In genomic region chr19:50586182-50586581, GRCm38 (mm10) we compare ENCODE assay signal across 27 mouse cellular contexts.
DNase-seq lines count a peak whose midpoint lies in the region; ATAC-seq and TF ChIP-seq lines count a peak whose summit lies in the region.
"Had no signal": no experiment of that assay in that cellular context is flagged by ENCODE, and none has a peak within 500 bp of the region (broad histone marks: within the 10 kb centered on the region; RNA-seq: fewer than 3 reads in every experiment).

No protein-coding gene starts in this region.

- 0 out of 2 replicates have a peak, but pooled peaks have one; percentile 33 for ATAC-seq in forebrain, embryonic 13.5 days
- ATAC-seq in forebrain, embryonic 12.5 days (ENCODE audit: low FRiP score): no peak
- ATAC-seq in midbrain, postnatal 0 days (ENCODE audit: low FRiP score): no peak
- ATAC-seq: CD4-positive, CD25-positive, alpha-beta regulatory T cell, adult 4 months; inflammation-experienced regulatory T-cells, adult 6 months; midbrain, embryonic 15.5 days had no signal

- no peaks in the 10 kb centered on the region for H3K27me3 ChIP-seq in forebrain, embryonic 13.5 days
- no peaks in the 10 kb centered on the region for H3K27me3 ChIP-seq in forebrain, embryonic 12.5 days
- no peaks in the 10 kb centered on the region for H3K27me3 ChIP-seq in midbrain, postnatal 0 days (ENCODE audit: insufficient read depth, low read length)
- H3K27me3 ChIP-seq in midbrain, embryonic 10.5 days (ENCODE audit: low read depth, poor library complexity, severe bottlenecking): no peaks in the 10 kb centered on the region
- H3K27me3 ChIP-seq: hindbrain, embryonic 13.5 days; limb, embryonic 15.5 days; midbrain, embryonic 15.5 days had no signal

- 93% methylated on average over 5 of the region's 5 CpGs for WGBS in forebrain, embryonic 13.5 days
- 95% methylated on average over 5 of the region's 5 CpGs for WGBS in forebrain, embryonic 12.5 days
- 91% methylated on average over 5 of the region's 5 CpGs for WGBS in midbrain, postnatal 0 days
- WGBS in midbrain, embryonic 10.5 days: 91% methylated on average over 5 of the region's 5 CpGs

- no peak for TF ChIP-seq CTCF in midbrain, postnatal 0 days (IDR thresholded peaks at IDR 0.05)

- no peak overlapping the region for H3K4me3 ChIP-seq in forebrain, embryonic 13.5 days
- no peak overlapping the region for H3K4me3 ChIP-seq in forebrain, embryonic 12.5 days (replicated peaks)
- H3K4me3 ChIP-seq in midbrain, postnatal 0 days (ENCODE audit: low read depth, low read length): no peak overlapping the region
- H3K4me3 ChIP-seq in midbrain, embryonic 10.5 days: no peak overlapping the region
- H3K4me3 ChIP-seq: gastrocnemius, adult 2 months; hindbrain, embryonic 13.5 days; limb, embryonic 10.5 days; limb, embryonic 15.5 days; midbrain, embryonic 15.5 days had no signal

- no peak overlapping the region for H3K4me2 ChIP-seq in forebrain, embryonic 13.5 days
- H3K4me2 ChIP-seq in forebrain, embryonic 12.5 days: no peak overlapping the region
- H3K4me2 ChIP-seq in midbrain, postnatal 0 days (ENCODE audit: low read depth, low read length, poor library complexity, severe bottlenecking): no peak overlapping the region
- H3K4me2 ChIP-seq: heart, embryonic 11.5 days; hindbrain, embryonic 13.5 days; limb, embryonic 15.5 days; midbrain, embryonic 15.5 days had no signal

- no peaks in the 10 kb centered on the region for H3K36me3 ChIP-seq in forebrain, embryonic 13.5 days (ENCODE audit: poor library complexity, severe bottlenecking)
- H3K36me3 ChIP-seq in forebrain, embryonic 12.5 days (replicated peaks): no peaks in the 10 kb centered on the region
- no peaks in the 10 kb centered on the region for H3K36me3 ChIP-seq in midbrain, postnatal 0 days (ENCODE audit: insufficient read depth, low read length)
- no peaks in the 10 kb centered on the region for H3K36me3 ChIP-seq in midbrain, embryonic 10.5 days
- H3K36me3 ChIP-seq: hindbrain, embryonic 13.5 days; limb, embryonic 10.5 days; limb, embryonic 15.5 days; midbrain, embryonic 15.5 days had no signal

- H3K27ac ChIP-seq in forebrain, embryonic 13.5 days: no peak overlapping the region
- H3K27ac ChIP-seq in forebrain, embryonic 12.5 days: no peak overlapping the region
- no peak overlapping the region for H3K27ac ChIP-seq in midbrain, postnatal 0 days (ENCODE audit: low read depth, low read length)
- no peak overlapping the region for H3K27ac ChIP-seq in midbrain, embryonic 10.5 days (replicated peaks)
- H3K27ac ChIP-seq: gastrocnemius, adult 2 months; hindbrain, embryonic 13.5 days; limb, embryonic 10.5 days; limb, embryonic 15.5 days; liver, embryonic 14.5 days; midbrain, embryonic 15.5 days had no signal

- no peaks in the 10 kb centered on the region for H3K4me1 ChIP-seq in forebrain, embryonic 13.5 days
- no peaks in the 10 kb centered on the region; the same call in 1 of the 2 replicates for H3K4me1 ChIP-seq in forebrain, embryonic 12.5 days
- no peaks in the 10 kb centered on the region for H3K4me1 ChIP-seq in midbrain, postnatal 0 days (ENCODE audit: insufficient read depth, low read length)
- peaks cover 9% of the 10 kb centered on the region; the same call in 1 of the 2 replicates for H3K4me1 ChIP-seq in midbrain, embryonic 10.5 days
- H3K4me1 ChIP-seq: limb, embryonic 10.5 days; limb, embryonic 15.5 days had no signal

- no peaks in the 10 kb centered on the region for H3K9me3 ChIP-seq in forebrain, embryonic 13.5 days (replicated peaks)
- no peaks in the 10 kb centered on the region for H3K9me3 ChIP-seq in forebrain, embryonic 12.5 days
- no peaks in the 10 kb centered on the region for H3K9me3 ChIP-seq in midbrain, postnatal 0 days (ENCODE audit: low read length)
- H3K9me3 ChIP-seq in midbrain, embryonic 10.5 days (replicated peaks): no peaks in the 10 kb centered on the region
- H3K9me3 ChIP-seq: hindbrain, embryonic 13.5 days; limb, embryonic 10.5 days; limb, embryonic 15.5 days; midbrain, embryonic 15.5 days had no signal

- no peak overlapping the region for H3K9ac ChIP-seq in forebrain, embryonic 13.5 days
- no peak overlapping the region for H3K9ac ChIP-seq in forebrain, embryonic 12.5 days
- H3K9ac ChIP-seq in midbrain, postnatal 0 days (replicated peaks; ENCODE audit: low read length, poor library complexity, severe bottlenecking): no peak overlapping the region
- H3K9ac ChIP-seq: hindbrain, embryonic 13.5 days; limb, embryonic 15.5 days; liver, embryonic 14.5 days; midbrain, embryonic 15.5 days had no signal

- DNase-seq in midbrain, postnatal 0 days (ENCODE audit: low spot score): peak; percentile 26
- no peak for DNase-seq in midbrain, embryonic 10.5 days (ENCODE audit: low spot score)
- peak; percentile 75 to 86 for DNase-seq in cerebellum, postnatal 14 days
- no peak for DNase-seq in kidney, adult 9 months
- no peak for DNase-seq in kidney, adult 8-10 months
- DNase-seq: adrenal gland, postnatal 14 days; gastrocnemius, adult 2 months; gastrocnemius, postnatal 36 days; heart, adult 18-20 months; heart, postnatal 36 days; kidney, adult 11 months; kidney, postnatal 4 days; lung, adult 2 months; lung, postnatal 14 days; right cerebral cortex, postnatal 4 days; thymus, adult 2 months; thymus, postnatal 36 days had no signal

Comparison
In these comparisons a context has a peak if more than half of its experiments do, and no peak if none do; other contexts are left out.
1. DNase-seq: peak in midbrain, postnatal 0 days (single experiment) and cerebellum, postnatal 14 days (2 of 2); none in midbrain, embryonic 10.5 days (single experiment), kidney, adult 9 months (single experiment) and kidney, adult 8-10 months (0 of 2).